Mouse (Mus musculus): ENCODE data around the gene 9330182O14Rik. TPM values are rescaled to one million over a fixed set of nuclear protein-coding genes. Genes with fewer than 3 reads are reported as not detected.

Gene 9330182O14Rik
- polyA plus RNA-seq, 1 experiment from 2014 or later, result not detected

GRCm38 (mm10) chr15:40169705-40170104 is 35.5 kb downstream of the 9330182O14Rik start:
- WGBS, result 30% methylated on average over 13 of the region's 13 CpGs
- Histone ChIP-seq H3K9me3 (ENCODE audit: control insufficient read depth, low read length) (no peaks in the 10 kb centered on the region), H3K27ac (ENCODE audit: low read depth, low read length) (no peak overlapping the region), H3K4me2 (ENCODE audit: low read depth, low read length) (peak overlapping the region; percentile 12; the same call in 1 of the 2 replicates), H3K27me3 (ENCODE audit: control insufficient read depth, insufficient read depth, low read length) (no peaks in the 10 kb centered on the region), H3K36me3 (ENCODE audit: control insufficient read depth, insufficient read depth, low read length) (no peaks in the 10 kb centered on the region), H3K9ac (replicated peaks; ENCODE audit: low read depth, low read length) (no peak overlapping the region), H3K4me3 (ENCODE audit: low read depth, low read length) (no peak overlapping the region; the same call in 1 of the 2 replicates), H3K4me1 (ENCODE audit: control insufficient read depth, insufficient read depth, low read length) (0 out of 2 replicates have a peak, but pooled peaks cover 5% of the 10 kb centered on the region)
- peak; percentile 62 for ATAC-seq (ENCODE audit: low read depth)

- Histone ChIP-seq H3K9me3 (ENCODE audit: control insufficient read depth, low read length) (no peaks in the 10 kb centered on the region), H3K36me3 (ENCODE audit: control insufficient read depth, insufficient read depth, low read length) (no peaks in the 10 kb centered on the region), H3K4me2 (ENCODE audit: low read depth, low read length) (no peak overlapping the region), H3K9ac (replicated peaks; ENCODE audit: low read depth, low read length) (no peak overlapping the region), H3K27me3 (ENCODE audit: control insufficient read depth, insufficient read depth, low read length) (no peaks in the 10 kb centered on the region), H3K4me3 (ENCODE audit: low read depth, low read length) (no peak overlapping the region), H3K27ac (ENCODE audit: low read depth, low read length) (no peak overlapping the region), H3K4me1 (ENCODE audit: control insufficient read depth, insufficient read depth, low read length) (no peaks in the 10 kb centered on the region)
- ATAC-seq (ENCODE audit: low read depth), result no peak
- 26% methylated on average over 2 of the region's 2 CpGs for WGBS
Measured at GRCm38 (mm10) chr15:40179423-40179822, 45.3 kb downstream of the 9330182O14Rik start.

GRCm38 (mm10) chr15:40187017-40187416 is 52.9 kb downstream of the 9330182O14Rik start:
- Histone ChIP-seq H3K36me3 (ENCODE audit: control insufficient read depth, insufficient read depth, low read length) (no peaks in the 10 kb centered on the region), H3K27ac (ENCODE audit: low read depth, low read length) (no peak overlapping the region), H3K27me3 (ENCODE audit: control insufficient read depth, insufficient read depth, low read length) (no peaks in the 10 kb centered on the region), H3K9me3 (ENCODE audit: control insufficient read depth, low read length) (no peaks in the 10 kb centered on the region), H3K9ac (replicated peaks; ENCODE audit: low read depth, low read length) (no peak overlapping the region), H3K4me2 (ENCODE audit: low read depth, low read length) (no peak overlapping the region), H3K4me3 (ENCODE audit: low read depth, low read length) (no peak overlapping the region), H3K4me1 (ENCODE audit: control insufficient read depth, insufficient read depth, low read length) (no peaks in the 10 kb centered on the region)
- no peak for ATAC-seq (ENCODE audit: low read depth)
- whole genome bisulfite sequencing, result 80% methylated on average over 6 of the region's 6 CpGs

Small RNA genes within 50 kb of the gene (microRNA-seq; reads per million reads assigned to microRNA genes)
- gene Gm25958, result not detected
